Mouse (Mus musculus) lung, postnatal 0 days (tissue): ENCODE measurements around the gene Ccdc9b. TPM values are rescaled to one million over a fixed set of nuclear protein-coding genes. Genes with fewer than 3 reads are reported as not detected.

Source experiments
- ATAC-seq: fragments of 200-750 bp; cut with Nextera tagmentation; 2 replicates; pipeline ENCODE4 v1.8.0; 2017; ENCODE audit warnings: moderate library complexity
- DNase-seq: peaks from one replicate; pipeline ENCODE4 v3.0.0-alpha.2; 2016; ENCODE audit warnings: low spot score
- H3K27ac ChIP-seq: fragments of 300-500 bp; sonication (generic); 2 replicates; pipeline ENCODE4 v1.5.1; 2014; ENCODE audit warnings: antibody characterized with exemption, mild to moderate bottlenecking, low read length, mixed read lengths
- H3K27me3 ChIP-seq: fragments of 300-500 bp; sonication (generic); replicated peaks from 2 replicates; pipeline ENCODE4 v1.6.1; 2014; ENCODE audit warnings: low read length, mixed read lengths; ENCODE audit not compliant: insufficient read depth
- H3K36me3 ChIP-seq: fragments of 300-500 bp; sonication (generic); 2 replicates; pipeline ENCODE4 v1.6.1; 2014; ENCODE audit warnings: low read length, mixed read lengths; ENCODE audit not compliant: insufficient read depth
- H3K4me1 ChIP-seq: fragments of 300-500 bp; sonication (generic); 2 replicates; pipeline ENCODE4 v1.6.1; 2014; ENCODE audit warnings: antibody characterized with exemption, low read depth, low read length, mixed read lengths; ENCODE audit not compliant: insufficient read depth
- H3K4me2 ChIP-seq: fragments of 300-500 bp; sonication (generic); replicated peaks from 2 replicates; pipeline ENCODE4 v1.6.1; 2014; ENCODE audit warnings: low read depth, mild to moderate bottlenecking, low read length, moderate library complexity, mixed read lengths
- H3K4me3 ChIP-seq: fragments of 300-500 bp; sonication (generic); 2 replicates; pipeline ENCODE4 v1.5.1; 2014; ENCODE audit warnings: low read depth, low read length
- H3K9ac ChIP-seq: fragments of 300-500 bp; sonication (generic); replicated peaks from 2 replicates; pipeline ENCODE4 v1.6.1; 2014; ENCODE audit warnings: low read depth, mild to moderate bottlenecking
- H3K9me3 ChIP-seq: fragments of 300-500 bp; sonication (generic); 2 replicates; pipeline ENCODE4 v1.6.1; 2016; ENCODE audit warnings: low read length, mixed read lengths
- CTCF ChIP-seq: IDR thresholded peaks from 2 replicates; pipeline ENCODE4 v1.5.1; 2016; ENCODE audit warnings: antibody characterized with exemption, mild to moderate bottlenecking
- EP300 ChIP-seq: IDR thresholded peaks from 2 replicates; pipeline ENCODE4 v1.6.1; 2016; ENCODE audit warnings: antibody characterized with exemption, mild to moderate bottlenecking, control low read depth
- WGBS: fragments of 180-500 bp; shearing (Covaris S2); extraction: QIAGEN DNeasy Blood & Tissue Kit; methylation state at CpG from one replicate; pipeline ENCODE4 v1.1.7; 2014; 5-methylcytosine and 5-hydroxymethylcytosine counted together
- polyA plus RNA-seq: library from polyadenylated mRNA; unstranded; fragments of >200 nt; fragmentation: Nextera tagmentation; extraction: Ambion mirVana; gene quantifications from 2 replicates; pipeline ENCODE4 v1.2.1, GENCODE M21; 2015

The Ccdc9b gene
- polyA plus RNA-seq, 1 experiment from 2014 or later, result 4.7 TPM

GRCm38 (mm10) chr2:118774536-118774935, 12.1 kb upstream of the Ccdc9b start:
- no peak overlapping the region for H3K9ac ChIP-seq
- H3K4me1 ChIP-seq, result peaks cover 18% of the 10 kb centered on the region; the same call in 1 of the 2 replicates
- TF ChIP-seq EP300 (no peak), CTCF (no peak)
- no peak overlapping the region for H3K4me2 ChIP-seq
- no peak overlapping the region for H3K27ac ChIP-seq
- H3K36me3 ChIP-seq, result no peaks in the 10 kb centered on the region
- ATAC-seq, result no peak
- 48% methylated on average over 2 of the region's 2 CpGs for WGBS
- no peaks in the 10 kb centered on the region for H3K9me3 ChIP-seq
- H3K4me3 ChIP-seq, result no peak overlapping the region
- DNase-seq, result no peak
- H3K27me3 ChIP-seq, result no peaks in the 10 kb centered on the region

- DNase-seq (peak; percentile 65), ATAC-seq (peak; percentile 93)
- Histone ChIP-seq H3K9ac (no peak within 1 kb of the TSS), H3K9me3 (no peaks in the 10 kb centered on the region), H3K4me3 (no peak within 1 kb of the TSS), H3K27ac (no peak within 1 kb of the TSS), H3K4me2 (no peak within 1 kb of the TSS), H3K27me3 (no peaks in the 10 kb centered on the region), H3K4me1 (peaks cover 12% of the 10 kb centered on the region; the same call in 1 of the 2 replicates), H3K36me3 (no peaks in the 10 kb centered on the region)
- WGBS, result 67% methylated on average over 6 of the region's 6 CpGs
- TF ChIP-seq EP300, result 0 out of 2 replicates have a peak, but pooled peaks have one; percentile 21
- TF ChIP-seq CTCF, result no peak
These were observed 9.9 kb upstream of the Ccdc9b start, which contains the start of gene Phgr1 for GRCm38 (mm10) chr2:118772158-118772874. Phgr1 (plus strand) TSS chr2:118772769.

- H3K9me3 ChIP-seq, result no peaks in the 10 kb centered on the region
- WGBS, result 52% methylated on average over 10 of the region's 10 CpGs
- no peaks in the 10 kb centered on the region for H3K27me3 ChIP-seq
- DNase-seq (no peak), ATAC-seq (peak; percentile 11)
- peak; percentile 50 for TF ChIP-seq CTCF
- TF ChIP-seq EP300, result peak; percentile 66; the same call in 1 of the 2 replicates
- no peak overlapping the region for H3K9ac ChIP-seq
- no peak overlapping the region for H3K4me3 ChIP-seq
- H3K4me2 ChIP-seq, result no peak overlapping the region
- peaks cover 31% of the 10 kb centered on the region for H3K4me1 ChIP-seq
- peak overlapping the region; percentile 26; the same call in 1 of the 2 replicates for H3K27ac ChIP-seq
- H3K36me3 ChIP-seq, result no peaks in the 10 kb centered on the region
These were observed 3.9 kb upstream of the Ccdc9b start for GRCm38 (mm10) chr2:118766041-118767033.

- DNase-seq (no peak), ATAC-seq (no peak)
- no peaks in the 10 kb centered on the region for H3K27me3 ChIP-seq
- H3K9me3 ChIP-seq, result no peaks in the 10 kb centered on the region
- no peak overlapping the region for H3K27ac ChIP-seq
- no peak overlapping the region for H3K4me2 ChIP-seq
- H3K9ac ChIP-seq, result no peak overlapping the region
- no peak overlapping the region for H3K4me3 ChIP-seq
- no peak for TF ChIP-seq EP300
- TF ChIP-seq CTCF, result no peak
- no peaks in the 10 kb centered on the region for H3K36me3 ChIP-seq
- 87% methylated on average over 5 of the region's 5 CpGs for WGBS
- H3K4me1 ChIP-seq, result peaks cover 34% of the 10 kb centered on the region
These were observed 2.4 kb upstream of the Ccdc9b start for GRCm38 (mm10) chr2:118764875-118765274.

- DNase-seq (peak; percentile 70), ATAC-seq (no peak)
- Histone ChIP-seq H3K36me3 (no peaks in the 10 kb centered on the region), H3K9me3 (no peaks in the 10 kb centered on the region), H3K4me1 (peaks cover 34% of the 10 kb centered on the region), H3K4me3 (no peak overlapping the region), H3K27ac (peak overlapping the region; percentile 66), H3K27me3 (no peaks in the 10 kb centered on the region), H3K4me2 (0 out of 2 replicates have a peak overlapping the region, but pooled peaks have one; percentile 5), H3K9ac (no peak overlapping the region)
- TF ChIP-seq EP300 (0 out of 2 replicates have a peak, but pooled peaks have one; percentile 20), CTCF (peak; percentile 74)
- 23% methylated on average over 11 of the region's 11 CpGs for WGBS
These were observed 1.8 kb upstream of the Ccdc9b start for GRCm38 (mm10) chr2:118764094-118764831.
